Mouse (Mus musculus): Measurements from ENCODE around the gene Exosc9. TPM values are rescaled to one million over a fixed set of nuclear protein-coding genes. Genes with fewer than 3 reads are reported as not detected.

Exosc9 gene
- polyA plus RNA-seq, 1 experiment from 2014 or later, result 40.5 TPM

DNA sequence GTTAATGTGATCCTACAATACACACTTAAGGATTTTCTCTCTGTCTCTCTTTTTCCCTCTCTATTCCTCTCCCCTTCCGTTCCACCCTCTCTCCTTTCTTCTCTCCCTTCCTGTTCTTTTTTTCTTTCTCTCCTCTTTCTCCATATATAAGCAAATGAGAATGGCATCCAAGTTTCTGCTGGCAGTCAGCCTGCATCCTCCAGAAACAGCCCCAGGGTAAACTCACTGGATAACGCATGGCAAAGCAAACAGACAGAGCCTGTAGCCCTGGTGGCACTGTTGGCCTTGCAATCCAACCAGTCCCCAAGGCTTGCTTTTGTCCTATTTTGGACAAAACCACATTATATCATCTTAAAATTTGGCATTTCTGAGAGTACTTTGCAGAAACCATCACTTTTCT lies 21.2 kb upstream of the Exosc9 start:
- ATAC-seq (replicated peaks; ENCODE audit: insufficient number of reproducible peaks, insufficient read depth, low FRiP score, low read depth), result no peak
- no peaks in the 10 kb centered on the region for H3K27me3 ChIP-seq
- no peaks in the 10 kb centered on the region for H3K36me3 ChIP-seq
- H3K9me3 ChIP-seq (replicated peaks), result no peaks in the 10 kb centered on the region
- H3K4me2 ChIP-seq, result peak overlapping the region; percentile 67
- 31% methylated on average over 2 of the region's 2 CpGs for WGBS
- no peak overlapping the region for H3K9ac ChIP-seq
- H3K4me3 ChIP-seq, result no peak overlapping the region
- H3K4me1 ChIP-seq (replicated peaks), result peaks cover 26% of the 10 kb centered on the region
- H3K27ac ChIP-seq, result peak overlapping the region; percentile 81

DNA sequence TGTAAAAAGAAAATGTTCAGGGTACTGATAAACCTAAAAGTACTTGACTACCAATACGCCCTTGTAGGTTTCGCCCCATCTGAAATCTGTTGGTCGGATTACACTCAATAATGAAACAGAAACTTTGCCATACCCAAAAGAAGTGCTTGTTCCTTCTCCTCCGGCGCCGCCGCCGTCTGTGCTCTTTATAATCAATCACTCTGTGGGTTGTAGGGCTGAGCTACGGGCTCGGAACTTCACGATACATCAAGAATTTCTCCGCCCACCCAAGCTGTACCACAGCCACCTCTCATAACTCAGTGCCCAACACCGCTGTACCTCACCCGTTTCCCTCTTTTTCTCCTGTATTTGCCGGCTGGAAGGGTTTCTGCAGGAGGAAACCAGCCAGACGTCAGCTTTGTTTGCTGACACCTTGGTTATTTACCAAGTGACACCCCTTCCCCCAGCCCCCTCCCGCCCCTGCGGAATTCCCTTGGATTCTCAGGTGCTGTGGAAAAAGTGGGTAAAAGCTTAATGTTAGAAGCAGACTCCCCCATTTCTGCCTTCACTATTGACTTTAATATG lies 20.3 kb upstream of the Exosc9 start:
- peak overlapping the region; percentile 5; the same call in 1 of the 2 replicates for H3K27ac ChIP-seq
- H3K4me3 ChIP-seq, result peak overlapping the region; percentile 40
- WGBS, result 8% methylated on average over 18 of the region's 18 CpGs
- peak overlapping the region; percentile 67 for H3K4me2 ChIP-seq
- no peaks in the 10 kb centered on the region for H3K9me3 ChIP-seq (replicated peaks)
- H3K9ac ChIP-seq, result peak overlapping the region; percentile 46
- ATAC-seq (replicated peaks; ENCODE audit: insufficient number of reproducible peaks, insufficient read depth, low FRiP score, low read depth), result no peak
- H3K4me1 ChIP-seq (replicated peaks), result peaks cover 26% of the 10 kb centered on the region
- no peaks in the 10 kb centered on the region for H3K36me3 ChIP-seq
- H3K27me3 ChIP-seq, result no peaks in the 10 kb centered on the region

- H3K27ac ChIP-seq, result 0 out of 2 replicates have a peak overlapping the region, but pooled peaks have one; percentile 24
- H3K27me3 ChIP-seq, result no peaks in the 10 kb centered on the region
- H3K4me2 ChIP-seq, result peak overlapping the region; percentile 67; the same call in 1 of the 2 replicates
- no peak overlapping the region for H3K4me3 ChIP-seq
- peaks cover 26% of the 10 kb centered on the region for H3K4me1 ChIP-seq (replicated peaks)
- no peaks in the 10 kb centered on the region for H3K9me3 ChIP-seq (replicated peaks)
- H3K9ac ChIP-seq, result no peak overlapping the region
- ATAC-seq (replicated peaks; ENCODE audit: insufficient number of reproducible peaks, insufficient read depth, low FRiP score, low read depth), result no peak
- WGBS, result 56% methylated on average over 7 of the region's 7 CpGs
- no peaks in the 10 kb centered on the region for H3K36me3 ChIP-seq
These were observed 19.7 kb upstream of the Exosc9 start for GRCm38 (mm10) chr3:36532738-36533137.

DNA sequence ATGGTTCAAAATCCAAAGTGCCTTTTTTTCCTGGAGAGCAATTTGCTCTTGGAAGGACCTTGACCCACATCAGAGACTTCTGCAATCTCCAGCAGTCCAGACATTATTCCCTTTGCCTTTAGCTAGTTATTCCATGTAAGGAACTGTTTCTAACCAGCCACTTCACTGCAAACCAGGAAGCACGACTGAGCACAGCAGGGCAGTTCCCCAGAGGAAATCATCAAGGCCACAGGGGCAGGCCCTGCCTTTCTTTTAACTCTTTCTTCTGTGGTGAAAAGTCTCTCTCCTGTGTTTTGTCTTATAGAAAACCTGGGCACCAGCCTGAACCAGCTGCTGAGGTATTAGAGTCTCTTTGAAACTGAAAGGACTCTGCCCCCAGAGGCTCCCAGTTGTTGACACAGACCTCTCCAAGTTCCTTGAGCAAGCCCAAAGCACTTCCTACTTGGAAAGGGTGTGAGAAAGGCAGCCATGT lies 19.2 kb upstream of the Exosc9 start:
- H3K4me2 ChIP-seq, result no peak overlapping the region

GRCm38 (mm10) chr3:36536041-36536440 lies 16.4 kb upstream of the Exosc9 start:
- Histone ChIP-seq H3K4me2 (no peak overlapping the region), H3K4me1 (replicated peaks) (peaks cover 22% of the 10 kb centered on the region), H3K9ac (no peak overlapping the region), H3K27ac (no peak overlapping the region), H3K27me3 (no peaks in the 10 kb centered on the region), H3K4me3 (no peak overlapping the region), H3K36me3 (no peaks in the 10 kb centered on the region), H3K9me3 (replicated peaks) (no peaks in the 10 kb centered on the region)
- 77% methylated on average over 12 of the region's 12 CpGs for WGBS
- ATAC-seq (replicated peaks; ENCODE audit: insufficient number of reproducible peaks, insufficient read depth, low FRiP score, low read depth), result no peak

More for the DNA sequence above, 19.2 kb upstream of the Exosc9 start:
- H3K9me3 ChIP-seq (replicated peaks), result no peaks in the 10 kb centered on the region
- H3K27me3 ChIP-seq, result no peaks in the 10 kb centered on the region
- H3K27ac ChIP-seq, result peak overlapping the region; percentile 24; the same call in 1 of the 2 replicates
- WGBS, result 0% methylated on average over 1 of the region's 1 CpGs
- no peak overlapping the region for H3K9ac ChIP-seq
- H3K4me3 ChIP-seq, result no peak overlapping the region
- H3K36me3 ChIP-seq, result no peaks in the 10 kb centered on the region
- H3K4me1 ChIP-seq (replicated peaks), result peaks cover 26% of the 10 kb centered on the region
- ATAC-seq (replicated peaks; ENCODE audit: insufficient number of reproducible peaks, insufficient read depth, low FRiP score, low read depth), result no peak

DNA sequence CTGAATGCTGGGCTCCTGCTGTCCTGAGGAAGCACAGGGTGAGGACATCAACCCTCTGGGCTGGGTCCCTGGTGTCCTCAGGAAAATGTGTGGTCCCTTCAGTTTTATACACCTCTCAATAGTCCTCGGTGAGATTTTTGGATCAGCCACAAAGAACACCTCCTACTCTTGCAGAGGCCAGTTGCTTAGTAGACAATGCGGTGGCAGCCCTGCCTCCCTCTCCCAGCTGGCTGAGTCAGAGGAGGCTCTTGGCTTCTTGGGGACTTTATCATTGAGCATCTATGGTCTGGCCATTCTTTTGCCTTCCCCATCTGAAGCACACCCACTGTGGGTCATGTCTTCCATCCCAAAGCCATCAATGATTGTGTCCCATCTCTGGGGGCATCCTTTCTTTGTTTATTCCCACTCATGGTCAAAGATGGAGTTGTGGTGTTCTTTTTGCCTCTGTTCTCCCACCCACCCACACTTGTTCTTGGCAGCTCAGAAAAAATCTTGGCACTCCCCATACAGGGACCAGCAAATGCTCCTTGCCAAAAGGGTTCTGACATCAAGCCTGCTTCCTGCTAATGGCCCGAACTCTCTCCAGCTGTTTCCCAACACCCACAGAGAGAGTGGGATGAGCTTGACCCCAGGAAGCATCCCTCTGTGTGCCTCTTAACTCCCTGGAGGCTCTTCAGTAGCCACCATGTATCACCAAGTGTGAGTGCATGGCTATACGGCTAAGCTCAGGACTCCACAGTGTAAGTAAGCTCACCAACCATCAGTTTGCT lies 14.5 kb upstream of the Exosc9 start:
- Histone ChIP-seq H3K27ac (no peak overlapping the region), H3K4me2 (no peak overlapping the region), H3K4me1 (replicated peaks) (peaks cover 6% of the 10 kb centered on the region), H3K9me3 (replicated peaks) (no peaks in the 10 kb centered on the region), H3K36me3 (no peaks in the 10 kb centered on the region), H3K27me3 (no peaks in the 10 kb centered on the region), H3K9ac (no peak overlapping the region), H3K4me3 (no peak overlapping the region)
- 65% methylated on average over 4 of the region's 4 CpGs for WGBS
- no peak for ATAC-seq (replicated peaks; ENCODE audit: insufficient number of reproducible peaks, insufficient read depth, low FRiP score, low read depth)

DNA sequence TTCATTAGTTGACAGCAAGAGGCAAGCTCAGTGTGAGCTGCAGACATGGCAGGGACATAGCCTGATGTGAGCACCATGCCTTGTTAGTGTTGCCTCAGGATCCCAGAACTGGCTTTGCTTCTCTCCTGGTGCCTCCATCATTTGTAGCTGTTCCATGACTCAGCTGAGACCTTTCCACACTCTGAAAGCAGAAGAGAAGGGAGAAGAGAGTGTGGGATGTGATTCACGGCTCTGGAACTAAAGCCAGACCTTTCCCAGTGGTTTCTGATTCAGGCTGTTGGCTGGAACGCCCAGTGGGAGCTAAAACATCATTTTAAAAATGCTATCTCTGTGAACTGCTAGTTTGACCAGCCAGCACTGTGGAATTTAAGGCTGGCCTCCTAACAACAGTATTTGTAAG lies 11.7 kb upstream of the Exosc9 start:
- no peak overlapping the region for H3K9ac ChIP-seq
- H3K4me2 ChIP-seq, result no peak overlapping the region
- no peak for ATAC-seq (replicated peaks; ENCODE audit: insufficient number of reproducible peaks, insufficient read depth, low FRiP score, low read depth)
- no peaks in the 10 kb centered on the region for H3K27me3 ChIP-seq
- WGBS, result 50% methylated on average over 2 of the region's 2 CpGs
- no peaks in the 10 kb centered on the region for H3K9me3 ChIP-seq (replicated peaks)
- H3K36me3 ChIP-seq, result no peaks in the 10 kb centered on the region
- H3K4me3 ChIP-seq, result no peak overlapping the region
- no peaks in the 10 kb centered on the region for H3K4me1 ChIP-seq (replicated peaks)
- no peak overlapping the region for H3K27ac ChIP-seq

- no peak overlapping the region for H3K4me2 ChIP-seq
- ATAC-seq (replicated peaks; ENCODE audit: insufficient number of reproducible peaks, insufficient read depth, low FRiP score, low read depth), result no peak
- H3K4me1 ChIP-seq (replicated peaks), result no peaks in the 10 kb centered on the region
- H3K9me3 ChIP-seq (replicated peaks), result no peaks in the 10 kb centered on the region
- no peak overlapping the region for H3K9ac ChIP-seq
- no peak overlapping the region for H3K4me3 ChIP-seq
- H3K36me3 ChIP-seq, result no peaks in the 10 kb centered on the region
- H3K27ac ChIP-seq, result no peak overlapping the region
- 77% methylated on average over 2 of the region's 2 CpGs for WGBS
- no peaks in the 10 kb centered on the region for H3K27me3 ChIP-seq
These were observed 11.0 kb upstream of the Exosc9 start for GRCm38 (mm10) chr3:36541399-36541798.

- no peaks in the 10 kb centered on the region for H3K27me3 ChIP-seq
- no peak for ATAC-seq (replicated peaks; ENCODE audit: insufficient number of reproducible peaks, insufficient read depth, low FRiP score, low read depth)
- no peak overlapping the region for H3K4me3 ChIP-seq
- WGBS, result 66% methylated on average over 3 of the region's 3 CpGs
- H3K9me3 ChIP-seq (replicated peaks), result no peaks in the 10 kb centered on the region
- H3K4me1 ChIP-seq (replicated peaks), result no peaks in the 10 kb centered on the region
- no peak overlapping the region for H3K27ac ChIP-seq
- H3K9ac ChIP-seq, result no peak overlapping the region
- H3K36me3 ChIP-seq, result no peaks in the 10 kb centered on the region
- no peak overlapping the region for H3K4me2 ChIP-seq
These were observed 7.4 kb upstream of the Exosc9 start for GRCm38 (mm10) chr3:36544961-36545360.

DNA sequence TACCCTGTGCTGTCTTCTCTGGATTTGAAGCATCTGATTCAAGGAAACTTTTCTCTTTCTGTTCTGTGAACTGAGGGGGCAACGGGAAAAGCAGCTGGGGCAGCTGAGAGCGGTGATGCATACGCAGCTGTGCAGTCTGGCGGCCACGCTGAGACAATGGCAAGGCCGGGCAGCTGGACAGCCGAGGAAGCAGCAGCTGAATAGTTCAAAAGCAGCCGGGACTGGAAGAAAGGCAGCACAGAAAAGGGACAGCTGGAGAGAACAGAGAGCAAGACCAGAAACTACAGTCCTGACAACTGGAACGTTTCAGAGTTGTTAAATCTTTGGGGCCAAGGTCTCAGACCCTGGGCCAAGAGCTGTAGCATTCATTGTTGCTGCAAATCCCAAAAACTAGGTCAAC lies 1.1 kb upstream of the Exosc9 start:
- Histone ChIP-seq H3K27ac (no peak overlapping the region), H3K4me1 (replicated peaks) (peaks cover 9% of the 10 kb centered on the region; the same call in 1 of the 2 replicates), H3K4me2 (peak overlapping the region; percentile 85), H3K9me3 (replicated peaks) (no peaks in the 10 kb centered on the region), H3K4me3 (peak overlapping the region; percentile 84), H3K36me3 (peaks cover 16% of the 10 kb centered on the region), H3K27me3 (no peaks in the 10 kb centered on the region), H3K9ac (no peak overlapping the region)
- ATAC-seq (replicated peaks; ENCODE audit: insufficient number of reproducible peaks, insufficient read depth, low FRiP score, low read depth), result no peak
- WGBS, result 52% methylated on average over 9 of the region's 9 CpGs

GRCm38 (mm10) chr3:36551851-36552384 lies 488 bp upstream of the Exosc9 start:
- WGBS, result 20% methylated on average over 12 of the region's 12 CpGs
- ATAC-seq (replicated peaks; ENCODE audit: insufficient number of reproducible peaks, insufficient read depth, low FRiP score, low read depth), result peak; percentile 21; the same call in 1 of the 2 replicates
- 0 out of 2 replicates have a peak overlapping the region, but pooled peaks have one; percentile 18 for H3K27ac ChIP-seq
- peak overlapping the region; percentile 85 for H3K4me2 ChIP-seq
- no peaks in the 10 kb centered on the region for H3K27me3 ChIP-seq
- peaks cover 9% of the 10 kb centered on the region; the same call in 1 of the 2 replicates for H3K4me1 ChIP-seq (replicated peaks)
- no peaks in the 10 kb centered on the region for H3K9me3 ChIP-seq (replicated peaks)
- peak overlapping the region; percentile 71 for H3K9ac ChIP-seq
- peaks cover 22% of the 10 kb centered on the region for H3K36me3 ChIP-seq
- peak overlapping the region; percentile 84 for H3K4me3 ChIP-seq
